Mouse (Mus musculus): ENCODE results near the gene Lrp1. TPM values are rescaled to one million over a fixed set of nuclear protein-coding genes. Genes with fewer than 3 reads are reported as not detected.

Lrp1 gene
- polyA plus RNA-seq, 1 experiment from 2014 or later: 440 TPM

GRCm38 (mm10) chr10:127555703-127556102 is 65.2 kb downstream of the Lrp1 start:
- 93% methylated on average over 18 of the region's 18 CpGs for WGBS (ENCODE audit: missing documents)
- peaks cover 97% of the 10 kb centered on the region for H3K36me3 ChIP-seq (ENCODE audit: inconsistent target)
- no peaks in the 10 kb centered on the region; the same call in 1 of the 2 replicates for H3K79me2 ChIP-seq (ENCODE audit: inconsistent target)

GRCm38 (mm10) chr10:127549892-127550291 is 71.1 kb downstream of the Lrp1 start:
- Histone ChIP-seq H3K79me2 (ENCODE audit: inconsistent target) (no peaks in the 10 kb centered on the region; the same call in 1 of the 2 replicates), H3K36me3 (ENCODE audit: inconsistent target) (peaks cover 100% of the 10 kb centered on the region), H3K27ac (no peak overlapping the region), H3K4me3 (ENCODE audit: inconsistent target) (no peak overlapping the region)
- 92% methylated on average over 17 of the region's 17 CpGs for whole genome bisulfite sequencing (ENCODE audit: missing documents)

More at GRCm38 (mm10) chr10:127555703-127556102, 65.2 kb downstream of the Lrp1 start:
- H3K27ac ChIP-seq: no peak overlapping the region
- H3K4me3 ChIP-seq (ENCODE audit: inconsistent target): no peak overlapping the region

DNA sequence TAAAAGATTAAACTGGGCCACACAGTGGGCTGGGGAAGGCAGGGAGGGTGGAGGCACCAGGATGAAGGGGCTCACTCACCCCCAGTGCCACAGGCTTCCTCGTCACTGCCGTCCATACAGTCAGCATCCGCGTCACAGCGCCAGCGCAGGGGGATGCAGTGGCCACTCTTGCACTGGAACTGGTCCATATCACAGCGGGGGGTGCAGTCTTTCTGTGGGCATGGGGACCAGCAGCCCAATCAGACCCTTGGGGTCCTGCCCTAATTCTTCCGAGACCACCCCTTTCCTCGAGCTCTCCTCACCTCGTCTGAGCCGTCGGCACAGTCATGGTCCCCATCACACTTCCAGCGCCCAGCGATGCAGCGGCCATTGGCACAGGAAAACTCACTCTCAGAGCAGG is 72.7 kb downstream of the Lrp1 start:
- H3K27ac ChIP-seq: no peak overlapping the region
- 96% methylated on average over 15 of the region's 15 CpGs for WGBS (ENCODE audit: missing documents)
- no peaks in the 10 kb centered on the region for H3K79me2 ChIP-seq (ENCODE audit: inconsistent target)
- H3K36me3 ChIP-seq (ENCODE audit: inconsistent target): peaks cover 99% of the 10 kb centered on the region
- no peak overlapping the region for H3K4me3 ChIP-seq (ENCODE audit: inconsistent target)

DNA sequence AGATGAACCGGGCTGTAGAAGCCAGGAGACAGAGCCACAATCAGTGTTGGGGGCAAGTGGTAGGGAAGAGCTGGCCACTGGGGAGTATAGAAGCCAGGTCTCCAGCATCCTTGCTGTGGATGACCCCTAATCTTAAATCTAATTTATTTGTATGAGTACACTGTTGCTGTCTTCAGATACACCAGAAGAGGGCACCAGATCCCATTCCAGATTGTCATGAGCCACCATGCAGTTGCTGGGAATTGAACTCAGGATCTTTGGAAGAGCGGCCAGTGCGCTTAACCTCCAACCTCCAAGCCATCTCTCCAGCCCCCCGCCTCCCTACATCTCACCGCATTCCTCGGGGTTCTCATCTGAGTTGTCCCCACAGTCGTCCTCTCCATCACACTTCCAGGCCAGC is 74.4 kb downstream of the Lrp1 start:
- no peaks in the 10 kb centered on the region for H3K79me2 ChIP-seq (ENCODE audit: inconsistent target)
- H3K4me3 ChIP-seq (ENCODE audit: inconsistent target): no peak overlapping the region
- H3K36me3 ChIP-seq (ENCODE audit: inconsistent target): peaks cover 99% of the 10 kb centered on the region
- no peak overlapping the region for H3K27ac ChIP-seq
- 89% methylated on average over 5 of the region's 7 CpGs for WGBS (ENCODE audit: missing documents)

GRCm38 (mm10) chr10:127544375-127544774 is 76.6 kb downstream of the Lrp1 start:
- H3K79me2 ChIP-seq (ENCODE audit: inconsistent target): no peaks in the 10 kb centered on the region
- peaks cover 99% of the 10 kb centered on the region for H3K36me3 ChIP-seq (ENCODE audit: inconsistent target)
- H3K4me3 ChIP-seq (ENCODE audit: inconsistent target): no peak overlapping the region
- no peak overlapping the region for H3K27ac ChIP-seq
- 92% methylated on average over 17 of the region's 20 CpGs for WGBS (ENCODE audit: missing documents)

GRCm38 (mm10) chr10:127543916-127544315 is 77.0 kb downstream of the Lrp1 start:
- no peak overlapping the region for H3K27ac ChIP-seq
- no peak overlapping the region for H3K4me3 ChIP-seq (ENCODE audit: inconsistent target)
- WGBS (ENCODE audit: missing documents): 92% methylated on average over 3 of the region's 3 CpGs
- peaks cover 99% of the 10 kb centered on the region for H3K36me3 ChIP-seq (ENCODE audit: inconsistent target)
- H3K79me2 ChIP-seq (ENCODE audit: inconsistent target): no peaks in the 10 kb centered on the region

- 90% methylated on average over 6 of the region's 6 CpGs for WGBS (ENCODE audit: missing documents)
- H3K79me2 ChIP-seq (ENCODE audit: inconsistent target): no peaks in the 10 kb centered on the region
- H3K36me3 ChIP-seq (ENCODE audit: inconsistent target): peaks cover 95% of the 10 kb centered on the region
These were observed 78.2 kb downstream of the Lrp1 start for GRCm38 (mm10) chr10:127542720-127543119.

DNA sequence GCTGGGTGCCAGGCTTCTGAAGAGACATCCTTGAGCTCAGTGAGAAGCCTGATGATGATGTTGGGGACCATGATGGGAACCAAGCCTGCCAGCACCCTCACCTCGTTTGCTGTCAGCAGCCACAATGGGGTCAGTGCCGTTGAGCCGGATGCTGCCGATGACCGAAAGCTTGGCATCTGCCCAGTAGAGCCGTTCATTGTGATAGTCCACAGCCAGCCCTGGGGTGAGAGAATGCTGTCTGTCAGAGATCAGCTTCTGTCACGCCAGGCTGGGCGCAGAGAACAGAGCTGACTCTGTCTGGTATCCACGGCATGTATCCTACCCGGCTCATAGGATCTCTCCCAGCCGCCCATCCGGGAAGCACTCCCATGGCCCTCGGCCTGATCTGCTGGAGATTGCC is 78.9 kb downstream of the Lrp1 start:
- 96% methylated on average over 11 of the region's 13 CpGs for WGBS (ENCODE audit: missing documents)
- no peak overlapping the region for H3K27ac ChIP-seq
- H3K79me2 ChIP-seq (ENCODE audit: inconsistent target): no peaks in the 10 kb centered on the region
- no peak overlapping the region for H3K4me3 ChIP-seq (ENCODE audit: inconsistent target)
- H3K36me3 ChIP-seq (ENCODE audit: inconsistent target): peaks cover 89% of the 10 kb centered on the region

More at GRCm38 (mm10) chr10:127542720-127543119, 78.2 kb downstream of the Lrp1 start:
- no peak overlapping the region for H3K4me3 ChIP-seq (ENCODE audit: inconsistent target)
- H3K27ac ChIP-seq: no peak overlapping the region

DNA sequence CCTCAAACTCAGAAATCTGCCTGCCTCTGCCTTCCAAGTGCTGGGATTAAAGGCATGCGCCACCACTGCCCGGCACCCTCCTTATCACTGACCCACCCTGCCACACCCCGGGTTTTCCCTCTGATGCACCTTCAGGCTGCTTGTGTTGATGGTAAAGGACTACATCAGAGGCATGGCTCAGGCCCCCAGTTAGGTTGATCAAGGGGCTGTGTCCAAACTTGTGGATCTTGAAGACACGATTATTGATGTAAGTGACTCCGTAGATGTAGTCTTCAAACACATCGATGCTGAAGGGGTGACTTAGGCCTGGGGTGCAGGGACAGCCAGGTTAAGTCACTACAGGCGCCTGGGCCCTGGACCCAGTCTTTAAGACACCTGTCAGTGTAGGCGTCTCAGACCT is 79.4 kb downstream of the Lrp1 start:
- 98% methylated on average over 8 of the region's 8 CpGs for WGBS (ENCODE audit: missing documents)
- H3K36me3 ChIP-seq (ENCODE audit: inconsistent target): peaks cover 83% of the 10 kb centered on the region
- H3K79me2 ChIP-seq (ENCODE audit: inconsistent target): no peaks in the 10 kb centered on the region
- no peak overlapping the region for H3K4me3 ChIP-seq (ENCODE audit: inconsistent target)
- H3K27ac ChIP-seq: no peak overlapping the region

DNA sequence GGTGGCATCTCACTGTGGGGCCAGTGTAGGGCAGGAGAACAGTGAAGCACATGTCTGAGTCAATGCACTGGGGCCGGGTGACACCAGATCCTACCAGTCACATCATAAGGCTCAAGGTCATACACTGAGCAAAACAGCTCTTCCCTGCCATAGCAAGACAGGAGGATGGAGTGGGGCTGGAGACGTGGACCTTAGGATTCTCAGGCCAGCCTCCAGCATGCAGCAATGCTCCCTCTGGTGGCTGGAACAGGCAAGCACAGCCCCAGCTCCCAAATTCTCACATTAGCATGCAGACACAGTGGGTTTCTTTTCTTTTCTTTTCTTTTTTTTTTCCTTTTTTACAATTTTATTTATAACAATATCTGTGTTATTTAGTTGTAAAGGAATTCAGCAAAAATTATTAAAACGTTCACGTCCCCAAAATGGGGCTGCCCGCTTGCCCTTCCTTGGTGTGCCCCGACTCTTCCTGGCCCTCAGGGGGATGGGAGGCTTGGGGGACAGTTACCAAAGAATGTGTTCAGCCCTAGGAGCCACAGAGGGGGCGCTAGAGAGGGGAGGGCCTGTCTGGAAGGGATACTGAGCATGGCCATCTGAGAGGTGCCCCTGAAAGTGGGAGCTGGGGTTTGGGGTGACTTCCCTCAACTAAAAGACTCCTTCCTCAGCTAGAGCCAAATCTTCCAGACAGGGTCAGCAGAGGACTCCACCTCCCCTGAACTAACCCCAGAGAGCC is 82.9 kb downstream of the Lrp1 start:
- peaks cover 49% of the 10 kb centered on the region for H3K36me3 ChIP-seq (ENCODE audit: inconsistent target)
- no peak overlapping the region for H3K4me3 ChIP-seq (ENCODE audit: inconsistent target)
- 7% methylated on average over 2 of the region's 7 CpGs for WGBS (ENCODE audit: missing documents)
- H3K27ac ChIP-seq: no peak overlapping the region
- no peaks in the 10 kb centered on the region for H3K79me2 ChIP-seq (ENCODE audit: inconsistent target)

- H3K4me3 ChIP-seq (ENCODE audit: inconsistent target): no peak overlapping the region
- 15% methylated on average over 7 of the region's 8 CpGs for WGBS (ENCODE audit: missing documents)
- no peaks in the 10 kb centered on the region for H3K79me2 ChIP-seq (ENCODE audit: inconsistent target)
- no peak overlapping the region for H3K27ac ChIP-seq
- peaks cover 37% of the 10 kb centered on the region for H3K36me3 ChIP-seq (ENCODE audit: inconsistent target)
These were observed 84.2 kb downstream of the Lrp1 start for GRCm38 (mm10) chr10:127536586-127537314.

DNA sequence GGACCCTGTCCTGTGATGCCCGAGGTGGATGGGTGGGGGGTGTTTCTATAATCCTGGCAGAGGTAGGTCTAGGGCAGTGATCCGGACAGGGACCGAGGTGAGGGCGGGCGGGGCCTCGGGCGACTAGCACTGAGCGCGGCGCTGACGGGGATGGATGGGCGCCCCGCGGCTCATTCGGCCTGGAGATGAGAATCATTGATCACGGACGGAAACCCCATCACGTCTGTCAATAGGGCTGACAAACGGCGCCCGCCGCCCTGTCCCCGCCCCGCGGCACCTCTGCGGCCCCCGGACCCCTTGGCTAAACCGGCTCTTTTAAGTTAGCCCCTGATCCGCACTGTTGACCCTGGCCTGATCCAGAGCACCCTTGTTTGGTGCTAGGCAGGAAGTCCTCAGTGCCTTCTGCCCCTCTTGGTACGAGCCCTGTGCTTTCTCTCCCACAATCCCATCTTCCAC is 86.0 kb downstream of the Lrp1 start:
- Histone ChIP-seq H3K27ac (no peak overlapping the region), H3K4me3 (ENCODE audit: inconsistent target) (no peak overlapping the region), H3K36me3 (ENCODE audit: inconsistent target) (peaks cover 19% of the 10 kb centered on the region; the same call in 1 of the 2 replicates), H3K79me2 (ENCODE audit: inconsistent target) (no peaks in the 10 kb centered on the region)
- WGBS (ENCODE audit: missing documents): 7% methylated on average over 29 of the region's 30 CpGs

- Histone ChIP-seq H3K79me2 (ENCODE audit: inconsistent target) (no peaks in the 10 kb centered on the region), H3K36me3 (ENCODE audit: inconsistent target) (peaks cover 12% of the 10 kb centered on the region; the same call in 1 of the 2 replicates), H3K4me3 (ENCODE audit: inconsistent target) (no peak within 1 kb of the TSS), H3K27ac (no peak within 1 kb of the TSS)
- 3% methylated on average over 46 of the region's 78 CpGs for WGBS (ENCODE audit: missing documents)
These were observed 86.7 kb downstream of the Lrp1 start, which contains the start of gene Nxph4 for GRCm38 (mm10) chr10:127534036-127534928. Nxph4 (minus strand) TSS chr10:127534559.

DNA sequence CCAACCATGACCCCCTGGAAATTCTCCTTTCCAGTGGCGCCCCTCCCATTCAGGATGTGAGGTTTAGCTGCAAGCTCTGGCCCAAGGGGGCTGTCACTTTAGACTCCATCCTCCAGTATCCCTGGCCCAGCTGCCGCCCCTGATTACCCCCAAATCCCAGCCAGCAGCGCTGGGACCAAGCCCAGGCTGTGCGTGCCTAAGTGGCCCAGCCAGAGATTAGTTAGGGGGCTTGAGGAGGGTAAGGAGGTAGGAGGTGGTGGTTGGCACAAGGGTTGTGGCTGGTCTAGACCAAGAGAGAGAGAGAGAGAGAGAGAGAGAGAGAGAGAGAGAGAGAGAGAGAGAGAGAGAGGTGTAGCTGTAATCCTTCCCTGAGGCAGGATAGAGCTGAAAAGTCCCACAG is 89.4 kb downstream of the Lrp1 start:
- WGBS (ENCODE audit: missing documents): 11% methylated on average over 4 of the region's 4 CpGs

More for the DNA sequence above, 89.4 kb downstream of the Lrp1 start:
- Histone ChIP-seq H3K79me2 (ENCODE audit: inconsistent target) (no peaks in the 10 kb centered on the region), H3K36me3 (ENCODE audit: inconsistent target) (no peaks in the 10 kb centered on the region), H3K4me3 (ENCODE audit: inconsistent target) (no peak overlapping the region), H3K27ac (no peak overlapping the region)

Data from macrophage (primary cell).